Mouse (Mus musculus) embryonic fibroblast, embryonic 13.5 days (primary cell): ENCODE measurements around the gene Tfap2e.

Experiments
- CTCF ChIP-seq: IDR thresholded peaks from 2 replicates; pipeline ENCODE4 v1.5.1; 2011; ENCODE audit warnings: mild to moderate bottlenecking, control low read depth, low read length, moderate library complexity, borderline replicate concordance; ENCODE audit not compliant: insufficient read depth
- POLR2A ChIP-seq: IDR thresholded peaks from 2 replicates; pipeline ENCODE4 v1.6.1; 2011; ENCODE audit warnings: low read depth, mild to moderate bottlenecking, control low read depth, low read length, moderate library complexity

DNA sequence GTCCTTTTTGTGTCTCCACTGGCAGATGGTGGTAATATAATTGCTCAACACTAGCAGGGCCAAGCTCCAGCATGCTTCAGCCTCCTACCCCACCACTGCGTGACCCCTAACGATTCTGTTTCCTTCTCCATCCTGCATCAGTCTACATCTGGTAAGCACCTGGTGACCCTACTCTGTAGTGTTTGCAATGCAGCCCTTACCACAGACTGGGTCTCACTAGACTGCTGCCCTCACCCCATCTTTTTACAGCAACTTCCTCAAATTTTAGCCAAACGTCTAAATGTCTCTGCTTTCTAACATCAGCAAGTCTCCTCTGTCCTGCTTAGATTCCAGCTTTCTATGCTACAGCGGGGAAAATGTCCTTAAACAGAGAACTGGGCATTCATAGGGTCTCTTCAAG lies 34.8 kb upstream of the Tfap2e start:
- TF ChIP-seq CTCF (no peak), POLR2A (no peak)
